Mouse (Mus musculus) lung, postnatal 14 days (tissue): ENCODE results near the gene Smtnl2.
A peak's percentile ranks its signal among the peaks of the same experiment; 100 is the strongest.
"Not testable (repeated sequence)": the region's sequence is repeated elsewhere in the genome, so short reads cannot be mapped to it uniquely, and the experiment has no call there.

Experiments
- DNase-seq: peaks from one replicate; pipeline ENCODE4 v3.0.0; 2021

The Smtnl2 gene

GRCm38 (mm10) chr11:72411093-72411921 is at the start of gene Smtnl2:
TSS of gene Smtnl2 (minus strand) at chr11:72411713.
- DNase-seq: peak; percentile 92

GRCm38 (mm10) chr11:72458502-72458901 is 47.0 kb upstream of the Smtnl2 start:
- DNase-seq: no peak

DNA sequence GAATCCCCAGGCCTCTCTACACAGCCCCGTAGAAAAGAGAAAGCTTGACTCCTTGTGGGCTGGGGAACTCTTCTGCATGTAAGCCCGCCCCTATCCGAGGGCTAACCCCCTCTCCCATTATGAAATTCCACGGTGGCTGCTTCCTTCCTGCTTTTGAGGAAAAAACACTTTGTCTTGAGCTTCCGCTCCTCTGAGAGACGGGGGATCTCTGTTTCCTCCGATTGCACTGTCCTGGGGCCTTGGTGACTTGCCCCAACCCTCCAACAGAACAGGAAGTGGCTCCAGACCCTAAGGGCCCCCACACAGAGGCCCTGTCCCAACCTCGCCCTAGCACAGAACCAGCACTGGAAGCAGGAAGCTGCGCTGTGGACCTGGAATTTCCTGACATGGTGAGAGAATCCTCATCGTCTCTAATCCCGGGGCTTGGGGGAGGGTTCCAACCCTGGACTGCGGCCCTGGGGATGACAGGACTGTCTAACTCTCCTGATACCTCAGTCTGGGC is 46.5 kb upstream of the Smtnl2 start:
- DNase-seq: peak; percentile 56

DNA sequence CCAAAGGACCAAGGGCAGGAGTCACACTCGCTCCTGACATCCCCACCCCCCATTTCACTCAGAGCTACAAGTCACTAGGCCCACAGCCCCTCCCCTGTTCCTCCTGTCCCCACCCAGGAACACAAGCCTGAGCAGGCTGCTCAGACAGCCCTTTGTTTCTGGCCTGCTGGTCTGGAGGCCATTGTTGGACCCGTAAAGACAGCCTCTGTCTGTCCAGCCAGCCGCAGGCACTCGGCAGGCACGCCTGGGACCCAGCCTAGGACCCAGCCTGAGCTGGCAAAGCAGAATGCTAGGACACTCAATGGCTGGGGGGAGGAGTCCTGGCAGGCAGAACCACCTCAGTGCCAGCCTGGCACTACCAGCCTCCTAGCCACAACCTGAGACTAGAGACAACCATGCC is 44.2 kb upstream of the Smtnl2 start:
- no peak for DNase-seq

DNA sequence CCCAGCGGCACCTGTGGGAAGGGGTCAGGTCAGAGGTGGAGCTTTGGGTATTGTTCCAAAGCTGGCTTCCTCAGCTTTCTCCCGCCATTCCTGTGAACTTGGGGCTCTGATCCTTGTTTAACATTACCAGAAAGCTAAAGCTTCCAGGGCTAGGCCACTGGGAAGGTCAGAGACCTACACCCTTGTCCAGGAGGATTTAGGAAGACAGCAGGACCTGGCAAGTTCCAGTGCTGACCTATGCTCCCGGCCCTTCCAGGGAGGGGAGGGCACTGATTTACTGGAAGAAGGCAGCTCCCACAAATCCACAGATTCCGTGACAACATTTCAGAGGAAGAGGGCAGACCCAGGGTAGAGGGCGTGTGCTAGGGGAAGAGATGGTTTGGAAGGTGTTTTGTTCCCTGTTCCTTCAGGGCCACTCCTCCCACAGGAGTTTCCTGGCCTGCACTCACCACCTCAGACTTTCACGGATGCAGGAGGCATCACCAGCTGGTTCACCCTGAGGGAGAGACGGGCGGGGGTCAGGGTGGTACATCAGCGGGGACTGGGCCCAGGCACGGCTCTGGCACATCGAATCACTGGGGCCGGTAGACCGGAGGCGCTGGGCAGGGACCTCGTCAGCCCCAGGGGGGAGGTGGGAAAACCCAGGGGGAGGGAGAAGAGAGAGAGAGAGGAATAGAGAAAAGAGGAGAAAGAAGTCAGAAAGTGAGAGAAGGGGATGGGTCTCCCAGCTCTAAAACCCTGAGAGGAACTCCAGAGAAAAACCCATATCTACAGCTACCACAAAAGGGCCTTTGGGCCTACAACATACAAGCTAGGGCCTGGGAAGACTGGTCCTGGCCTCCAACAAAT is 41.8 kb upstream of the Smtnl2 start:
- DNase-seq: no peak

- no peak for DNase-seq
Measured at GRCm38 (mm10) chr11:72452140-72452665, 40.7 kb upstream of the Smtnl2 start.

GRCm38 (mm10) chr11:72447475-72447874 is 36.0 kb upstream of the Smtnl2 start:
- DNase-seq: no peak

- peak; percentile 63 for DNase-seq
Measured at GRCm38 (mm10) chr11:72446311-72447105, 35.0 kb upstream of the Smtnl2 start.

GRCm38 (mm10) chr11:72440965-72441664 is 29.6 kb upstream of the Smtnl2 start, which contains the start of gene Mybbp1a:
TSS of gene Mybbp1a (plus strand) at chr11:72441355.
- DNase-seq: peak; percentile 99

DNA sequence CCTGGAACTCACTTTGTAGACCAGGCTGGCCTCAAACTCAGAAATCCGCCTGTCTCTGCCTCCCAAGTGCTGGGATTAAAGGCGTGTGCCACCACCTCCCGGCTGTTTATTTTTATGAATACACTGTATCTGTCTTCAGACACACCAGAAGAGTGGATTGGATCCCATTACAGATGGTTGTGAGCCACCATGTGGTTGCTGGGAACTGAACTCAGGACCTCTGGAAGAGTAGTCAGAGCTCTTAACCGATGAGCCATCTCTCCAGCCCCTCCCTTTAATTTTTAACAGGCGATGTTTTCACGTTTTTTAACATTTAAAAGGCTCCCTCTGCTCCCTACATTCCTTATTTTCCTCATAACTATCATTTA is 29.1 kb upstream of the Smtnl2 start:
- not testable (repeated sequence) for DNase-seq

DNA sequence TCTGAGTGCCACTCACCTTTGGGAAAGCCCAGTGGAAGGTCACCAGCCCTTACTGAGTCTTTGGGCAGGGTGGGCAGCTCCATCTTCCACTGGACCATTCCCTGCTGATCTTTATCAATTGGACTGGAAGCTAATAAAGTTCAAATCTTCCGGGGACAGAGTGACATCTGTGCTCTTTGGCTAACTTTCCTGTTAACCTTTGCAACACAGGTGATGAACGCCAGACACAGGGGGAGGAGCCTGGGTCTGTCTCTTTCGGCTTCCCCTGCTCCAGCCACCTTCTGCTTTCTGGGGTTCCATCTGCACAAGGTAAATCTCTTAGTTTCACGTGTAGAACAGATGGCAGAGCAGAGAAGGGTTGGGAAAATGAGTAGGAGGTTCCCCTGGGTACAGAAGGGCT is 26.9 kb upstream of the Smtnl2 start:
- DNase-seq: no peak

- no peak for DNase-seq
Measured at GRCm38 (mm10) chr11:72436756-72437650, 25.5 kb upstream of the Smtnl2 start.

GRCm38 (mm10) chr11:72436271-72436670 is 24.8 kb upstream of the Smtnl2 start:
- peak; percentile 64 for DNase-seq

DNA sequence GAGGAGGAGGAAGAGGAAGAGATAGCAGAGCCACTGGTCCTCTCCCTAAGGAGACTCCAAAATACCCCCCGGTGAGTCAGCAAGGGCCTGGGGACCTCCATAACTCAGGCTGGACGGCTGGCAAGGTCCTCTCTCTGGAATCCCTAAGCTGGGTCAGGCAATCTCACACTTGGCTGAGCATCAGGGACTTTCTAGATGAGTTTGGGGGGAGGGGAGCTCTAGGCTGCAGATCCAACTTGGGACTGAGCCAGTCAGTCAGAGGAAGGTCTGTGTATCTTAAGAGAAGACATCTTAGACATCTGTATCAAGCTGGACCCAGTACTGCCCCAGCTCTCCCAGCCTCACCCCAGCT is 24.2 kb upstream of the Smtnl2 start:
- DNase-seq: peak; percentile 47

- DNase-seq: no peak
Measured at GRCm38 (mm10) chr11:72434963-72435693, 23.6 kb upstream of the Smtnl2 start, which contains the start of gene Ggt6. TSS of gene Ggt6 (plus strand) at chr11:72435526.

DNA sequence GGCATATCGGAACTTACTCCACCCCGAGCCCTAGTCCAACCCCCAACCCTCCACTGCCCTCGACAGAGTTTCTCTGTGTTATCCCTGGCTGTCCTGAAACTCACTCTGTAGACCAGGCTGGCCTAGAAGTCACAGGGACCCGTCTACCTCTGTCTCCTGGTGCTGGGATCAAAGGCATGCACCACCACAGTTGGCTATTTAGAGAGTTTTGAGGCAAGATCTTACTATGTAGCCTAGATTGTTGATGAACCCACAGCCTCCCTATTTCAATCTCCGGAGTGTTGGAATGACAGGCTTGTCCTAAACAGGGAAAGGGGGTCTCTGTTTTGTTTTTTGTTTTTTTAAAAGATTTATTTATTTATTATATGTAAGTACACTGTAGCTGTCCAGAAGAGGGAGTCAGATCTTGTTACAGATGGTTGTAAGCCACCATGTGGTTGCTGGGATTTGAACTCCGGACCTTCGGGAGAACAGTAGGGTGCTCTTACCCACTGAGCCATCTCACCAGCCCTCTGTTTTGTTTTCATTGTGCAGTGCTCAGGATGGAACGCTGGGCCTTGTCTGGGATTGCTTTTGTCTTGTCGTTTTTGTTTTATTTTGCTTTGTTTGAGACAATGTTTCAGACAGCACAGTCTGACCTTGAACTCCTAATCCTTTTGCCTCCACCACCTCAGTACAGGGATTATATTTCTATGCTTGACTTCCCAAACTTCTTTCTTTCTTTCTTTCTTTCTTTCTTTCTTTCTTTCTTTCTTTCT is 19.0 kb upstream of the Smtnl2 start:
- DNase-seq: not testable (repeated sequence)

DNA sequence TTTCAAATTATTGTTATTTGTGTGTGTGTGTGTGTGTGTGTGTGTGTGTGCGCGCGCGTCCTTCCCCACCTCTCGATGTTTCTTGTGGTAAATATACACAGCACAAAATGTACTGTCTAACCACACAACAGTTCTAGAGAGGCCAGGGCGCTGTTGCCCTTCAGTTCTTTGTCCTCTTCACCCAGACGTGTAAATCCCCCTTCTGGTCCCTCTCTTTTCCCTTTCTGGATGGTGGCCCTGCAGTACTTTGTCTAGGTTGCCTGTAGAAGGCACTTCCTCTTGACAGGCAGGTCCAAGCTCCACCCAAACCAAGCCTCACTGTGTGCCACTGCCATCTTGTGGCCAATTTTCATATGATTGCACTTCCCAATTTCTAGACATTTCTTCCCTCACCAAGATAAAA is 17.8 kb upstream of the Smtnl2 start:
- DNase-seq: peak; percentile 85

DNA sequence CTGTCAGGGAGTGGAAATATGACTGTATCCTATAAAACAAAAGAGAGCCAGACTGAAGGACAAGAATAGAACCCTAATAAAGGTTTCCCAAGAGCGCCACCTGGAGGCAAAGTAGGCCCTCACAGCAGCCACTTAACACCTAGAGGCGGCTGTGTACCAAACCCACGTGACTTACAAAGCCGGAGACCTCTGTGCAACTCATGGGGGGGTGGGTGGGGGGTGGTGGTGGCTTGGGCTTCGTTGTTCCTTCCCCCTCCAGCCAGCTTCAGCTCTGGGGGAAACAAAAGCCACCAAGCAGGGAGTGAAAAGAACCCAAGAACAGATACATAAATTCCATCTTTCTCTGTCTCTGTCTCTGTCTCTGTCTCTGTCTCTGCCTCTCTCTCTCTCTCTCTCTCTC is 17.2 kb upstream of the Smtnl2 start:
- DNase-seq: peak; percentile 94

DNA sequence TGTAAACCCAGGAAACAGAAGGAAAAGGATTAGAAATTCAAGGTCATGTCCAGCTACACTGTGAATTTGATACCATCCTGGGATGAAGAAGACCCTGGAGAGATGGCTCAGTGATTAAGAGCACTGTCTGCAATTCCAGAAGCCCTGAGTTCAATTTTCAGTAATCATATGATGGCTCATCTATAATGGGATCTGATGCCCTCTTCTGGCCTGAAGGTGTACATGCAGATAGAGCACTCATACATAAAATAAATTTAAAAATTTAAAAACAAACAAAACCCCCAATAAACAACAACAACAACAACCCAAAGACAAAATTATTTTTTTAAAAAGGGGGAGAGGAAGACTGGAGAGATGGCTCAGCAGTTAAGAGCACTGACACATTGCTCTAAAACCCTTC is 15.4 kb upstream of the Smtnl2 start:
- no peak for DNase-seq
